Mouse (Mus musculus): ENCODE data around the gene Mdh2. TPM values are rescaled to one million over a fixed set of nuclear protein-coding genes. Genes with fewer than 3 reads are reported as not detected.

Gene Mdh2
- total RNA-seq, 2 experiments from 2014 or later: 74.0 to 156 TPM

DNA sequence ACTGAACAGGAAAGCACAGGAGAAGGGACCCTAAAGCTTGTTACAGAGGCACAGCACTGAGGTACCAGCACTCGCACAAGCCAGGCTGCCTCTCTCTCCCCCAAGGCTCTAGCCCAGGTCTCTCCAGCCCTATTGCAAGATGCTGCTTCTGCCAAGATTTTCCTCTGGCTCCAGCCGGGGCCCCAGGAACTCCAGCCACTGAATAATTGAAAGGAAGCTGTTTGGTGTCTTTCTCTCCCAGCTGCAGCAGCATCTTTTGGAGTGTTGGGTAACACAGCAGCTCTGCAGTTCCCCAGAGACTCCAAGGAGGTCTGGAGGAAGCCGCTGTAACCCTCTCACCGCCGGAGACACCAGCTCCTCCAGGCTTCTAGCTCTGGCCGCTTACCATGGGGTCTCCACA, 47.9 kb downstream of the Mdh2 start:
- no peak for ATAC-seq (replicated peaks; ENCODE audit: low FRiP score, poor library complexity, severe bottlenecking)

DNA sequence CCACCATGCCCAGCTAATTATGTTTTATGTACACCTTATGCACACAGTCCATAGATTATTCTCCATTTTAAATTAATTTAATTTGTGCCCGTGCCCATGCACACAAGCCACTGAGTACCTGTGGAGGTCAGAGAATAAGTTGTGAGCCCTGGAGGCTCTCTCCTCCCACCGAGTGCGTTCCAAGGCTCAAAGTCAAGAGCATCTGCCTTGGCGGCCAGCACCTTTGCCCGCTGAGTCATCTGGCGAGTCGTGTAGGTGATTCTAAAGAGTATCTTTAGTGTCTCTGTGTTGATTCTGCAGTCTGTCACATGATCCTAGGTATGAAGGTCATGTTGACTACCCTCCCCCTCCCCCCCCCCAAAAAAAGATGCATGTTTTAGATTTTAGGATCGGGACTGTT, 51.1 kb downstream of the Mdh2 start:
- ATAC-seq (replicated peaks; ENCODE audit: low FRiP score, poor library complexity, severe bottlenecking): no peak

DNA sequence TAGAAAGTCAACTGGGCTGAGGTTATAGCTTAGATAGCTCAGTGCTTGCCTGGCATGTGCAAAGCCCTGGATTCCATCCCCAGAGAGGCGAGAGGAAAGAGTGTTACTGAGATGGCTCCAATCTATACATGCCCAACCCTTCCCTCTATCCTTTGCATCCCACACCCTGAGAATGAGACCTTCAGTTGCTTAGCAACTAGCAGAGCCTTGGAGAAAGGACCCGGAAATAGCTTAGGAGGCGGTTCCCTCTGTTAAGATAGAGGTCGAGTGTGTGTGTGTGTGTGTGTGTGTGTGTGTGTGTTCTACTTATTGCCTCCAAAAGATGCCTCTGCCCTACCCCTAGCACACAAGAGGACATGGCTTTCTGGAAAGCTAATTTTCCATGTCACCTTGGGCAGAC, 54.4 kb downstream of the Mdh2 start:
- no peak for ATAC-seq (replicated peaks; ENCODE audit: low FRiP score, poor library complexity, severe bottlenecking)

DNA sequence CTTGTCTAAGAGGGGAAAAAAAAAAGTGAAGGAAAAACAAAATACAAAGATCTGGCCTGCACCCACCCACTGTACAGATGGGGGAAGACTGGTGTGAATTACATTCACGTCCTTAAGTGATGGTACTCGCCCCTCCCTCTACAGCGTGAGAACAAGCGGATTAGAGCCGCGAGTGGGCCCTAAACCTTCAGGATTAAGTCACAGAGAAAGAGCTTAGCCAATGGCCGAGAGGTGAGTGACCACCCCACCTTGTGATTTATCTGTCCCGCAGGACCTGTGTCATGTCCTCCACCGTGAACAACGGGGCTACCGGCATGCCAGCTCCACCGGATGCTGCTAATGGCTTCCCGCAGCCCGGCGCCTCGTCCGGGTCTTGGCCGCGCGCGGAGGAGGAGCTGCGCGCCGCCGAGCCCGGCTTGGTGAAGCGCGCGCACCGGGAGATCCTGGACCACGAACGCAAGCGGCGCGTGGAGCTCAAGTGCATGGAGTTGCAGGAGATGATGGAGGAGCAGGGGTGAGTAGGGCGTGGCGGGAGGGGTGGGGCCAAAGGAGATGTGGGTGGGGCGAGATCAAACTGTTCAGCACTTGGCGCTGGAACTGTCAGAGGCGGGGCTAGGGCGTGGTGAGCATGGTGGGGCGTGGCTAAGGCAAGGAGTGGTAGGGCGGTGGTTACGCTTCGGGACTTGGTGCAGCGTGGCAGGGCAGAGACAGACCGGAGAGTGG, 56.6 kb downstream of the Mdh2 start:
- peak; percentile 85 for ATAC-seq (replicated peaks; ENCODE audit: low FRiP score, poor library complexity, severe bottlenecking)

DNA sequence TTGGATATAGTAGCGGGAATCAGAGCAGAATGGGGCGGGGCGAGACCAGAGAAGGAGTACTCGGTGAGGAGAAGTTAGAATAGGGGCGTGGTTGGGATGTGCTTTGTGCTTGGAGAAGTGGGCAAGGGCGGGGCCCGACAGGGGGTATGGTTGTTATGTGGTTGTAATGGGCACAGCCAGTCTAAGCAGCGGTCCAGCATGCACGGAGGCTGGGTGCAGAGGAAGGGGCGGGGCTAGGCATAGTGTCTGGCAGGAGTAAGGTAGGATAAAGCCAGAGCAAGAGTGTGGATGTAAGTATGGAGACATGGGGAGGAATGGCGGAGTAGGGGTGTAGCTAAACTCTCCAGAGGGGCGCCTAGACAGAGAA, 57.2 kb downstream of the Mdh2 start:
- no peak for ATAC-seq (replicated peaks; ENCODE audit: low FRiP score, poor library complexity, severe bottlenecking)

DNA sequence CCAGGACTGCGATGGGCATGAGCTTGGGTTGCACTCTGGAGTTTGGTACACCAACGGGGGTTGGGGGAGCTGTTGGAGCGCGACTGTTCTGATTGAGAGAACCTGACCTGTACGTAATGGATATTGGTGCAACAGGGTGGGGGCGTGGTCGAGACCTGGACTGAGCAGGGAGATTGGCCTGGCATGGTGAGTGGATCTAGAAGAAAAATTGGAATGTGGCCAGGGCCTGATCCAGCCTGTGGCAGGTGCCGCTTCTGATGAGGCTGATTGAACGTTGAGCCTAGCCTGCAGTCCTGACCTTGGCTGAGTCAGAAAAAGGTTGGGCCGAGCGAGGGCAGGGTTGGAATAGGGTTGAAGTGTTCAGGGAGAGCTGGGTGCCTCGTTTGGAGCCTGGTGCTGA, 57.7 kb downstream of the Mdh2 start:
- no peak for ATAC-seq (replicated peaks; ENCODE audit: low FRiP score, poor library complexity, severe bottlenecking)

Other genes starting within 250 kb of the Mdh2 start
- 5.0 and 6.5 TPM in 2 replicates for gene Hip1, start 233.4 kb upstream of the Mdh2 start, total RNA-seq (2015; ENCODE audit: low replicate concordance)
- 1.1 and 3.0 TPM in 2 replicates for gene Hip1, start 233.4 kb upstream of the Mdh2 start, total RNA-seq (2017; ENCODE audit: low replicate concordance)
- not detected in 2 replicates for gene Ccl26, start 214.9 kb upstream of the Mdh2 start, total RNA-seq (2015; ENCODE audit: low replicate concordance)
- not detected in 2 replicates for gene Ccl26, start 214.9 kb upstream of the Mdh2 start, total RNA-seq (2017; ENCODE audit: low replicate concordance)
- not detected in 2 replicates for gene Ccl24, start 205.4 kb upstream of the Mdh2 start, total RNA-seq (2015; ENCODE audit: low replicate concordance)
- not detected in 2 replicates for gene Ccl24, start 205.4 kb upstream of the Mdh2 start, total RNA-seq (2017; ENCODE audit: low replicate concordance)
- gene Rhbdd2, start 145.9 kb upstream of the Mdh2 start, total RNA-seq (2015; ENCODE audit: low replicate concordance): 1.8 and 3.4 TPM in 2 replicates
- gene Rhbdd2, start 145.9 kb upstream of the Mdh2 start, total RNA-seq (2017; ENCODE audit: low replicate concordance): 0.45 and 1.0 TPM in 2 replicates
- 7.1 and 9.7 TPM in 2 replicates for gene Por, start 108.4 kb upstream of the Mdh2 start, total RNA-seq (2015; ENCODE audit: low replicate concordance)
- 10.8 and 17.5 TPM in 2 replicates for gene Por, start 108.4 kb upstream of the Mdh2 start, total RNA-seq (2017; ENCODE audit: low replicate concordance)
- gene Tmem120a, start 34.0 kb upstream of the Mdh2 start, total RNA-seq (2015; ENCODE audit: low replicate concordance): 9.6 TPM in 1 of 2 replicates, not detected in the other
- gene Tmem120a, start 34.0 kb upstream of the Mdh2 start, total RNA-seq (2017; ENCODE audit: low replicate concordance): 0.77 TPM in 1 of 2 replicates, not detected in the other
- gene Styxl1, start 95 bp upstream of the Mdh2 start, total RNA-seq (2015; ENCODE audit: low replicate concordance): not detected in 2 replicates
- not detected in 2 replicates for gene Styxl1, start 95 bp upstream of the Mdh2 start, total RNA-seq (2017; ENCODE audit: low replicate concordance)
- gene Srrm3, start 28.4 kb downstream of the Mdh2 start, total RNA-seq (2015; ENCODE audit: low replicate concordance): not detected in 2 replicates
- gene Srrm3, start 28.4 kb downstream of the Mdh2 start, total RNA-seq (2017; ENCODE audit: low replicate concordance): not detected in 2 replicates
- gene Hspb1, start 109.4 kb downstream of the Mdh2 start, total RNA-seq (2015; ENCODE audit: low replicate concordance): not detected in 2 replicates
- not detected in 2 replicates for gene Hspb1, start 109.4 kb downstream of the Mdh2 start, total RNA-seq (2017; ENCODE audit: low replicate concordance)
- 30.3 and 35.2 TPM in 2 replicates for gene Ywhag, start 156.1 kb downstream of the Mdh2 start, total RNA-seq (2015; ENCODE audit: low replicate concordance)
- 11.6 and 12.2 TPM in 2 replicates for gene Ywhag, start 156.1 kb downstream of the Mdh2 start, total RNA-seq (2017; ENCODE audit: low replicate concordance)
- gene Ssc4d, start 196.1 kb downstream of the Mdh2 start, total RNA-seq (2015; ENCODE audit: low replicate concordance): not detected in 2 replicates
- gene Ssc4d, start 196.1 kb downstream of the Mdh2 start, total RNA-seq (2017; ENCODE audit: low replicate concordance): not detected in 2 replicates
- gene Zp3, start 201.6 kb downstream of the Mdh2 start, total RNA-seq (2015; ENCODE audit: low replicate concordance): not detected in 2 replicates
- gene Zp3, start 201.6 kb downstream of the Mdh2 start, total RNA-seq (2017; ENCODE audit: low replicate concordance): not detected in 2 replicates
- gene Dtx2, start 216.3 kb downstream of the Mdh2 start, total RNA-seq (2015; ENCODE audit: low replicate concordance): 1.8 and 3.8 TPM in 2 replicates
- 0.13 and 2.3 TPM in 2 replicates for gene Dtx2, start 216.3 kb downstream of the Mdh2 start, total RNA-seq (2017; ENCODE audit: low replicate concordance)

All from erythroid progenitor cell, adult 5-6 weeks (primary cell).